Mouse (Mus musculus) frontal cortex, postnatal 25 days (tissue): Measurements from ENCODE around the gene Stx18.

ENCODE experiments used
- DNase-seq, 2 experiments: peaks; one replicate each; pipeline ENCODE4 v3.0.0; 2022; ENCODE audit warnings: low spot score in 2 of 2

Stx18 gene

DNA sequence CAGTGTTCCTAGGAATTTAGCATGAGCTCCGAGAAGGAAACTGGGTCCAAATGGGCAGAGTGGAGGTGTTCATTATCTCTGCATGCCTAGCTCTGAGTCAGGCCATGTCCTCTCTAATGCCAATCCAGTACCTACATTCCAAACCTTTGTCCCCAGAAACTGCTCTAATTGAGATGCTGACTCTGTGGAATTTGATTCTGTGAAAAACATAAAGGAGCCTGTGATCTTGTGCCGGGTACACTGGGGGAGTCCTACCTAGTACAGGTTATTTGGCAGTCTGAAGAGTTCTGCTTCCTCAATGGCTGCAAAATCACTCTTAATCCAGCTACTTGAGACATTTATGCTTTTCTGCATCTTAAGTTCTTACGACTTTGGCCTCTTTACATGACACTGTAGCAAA, 40.0 kb downstream of the Stx18 start:
- DNase-seq = no peak

DNA sequence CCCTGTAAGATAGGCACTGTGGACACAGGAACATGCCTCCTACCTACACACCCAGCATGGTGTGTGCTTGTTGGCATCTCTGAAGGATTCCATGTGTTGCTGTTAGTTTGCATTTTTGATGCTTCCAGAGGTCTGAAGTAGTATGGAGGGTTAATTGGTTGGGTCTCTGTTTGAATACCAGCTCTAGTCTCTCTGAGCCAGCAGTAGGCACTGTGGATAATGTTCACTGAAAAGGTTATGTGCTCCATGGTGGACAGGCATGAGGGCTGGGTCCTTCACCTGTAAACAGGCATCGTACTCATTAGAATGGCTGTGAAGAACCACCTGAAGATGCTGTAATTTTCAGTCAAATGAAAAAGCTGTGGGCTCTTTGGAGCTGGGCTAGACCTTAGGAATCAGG, 41.9 kb downstream of the Stx18 start:
- no peak for DNase-seq

DNA sequence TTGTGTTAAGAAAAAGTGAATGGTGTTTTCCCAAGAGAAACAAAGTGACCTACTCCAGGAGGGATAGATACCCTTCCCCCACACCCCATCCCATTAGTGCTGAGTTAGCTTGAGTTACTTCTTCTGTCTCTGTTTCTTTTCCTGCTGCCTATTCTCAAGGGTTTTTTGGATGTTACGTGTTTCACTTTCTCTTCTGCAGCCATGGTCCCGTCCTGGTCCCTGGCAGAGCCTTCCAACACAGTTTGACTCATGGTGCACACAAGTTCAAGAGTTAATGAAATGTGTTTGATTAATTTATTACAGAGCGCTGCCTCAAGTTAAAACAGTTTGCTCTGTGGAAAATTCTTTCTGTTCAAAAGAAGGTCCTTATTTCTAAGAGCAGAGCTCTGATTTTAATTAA, 44.0 kb downstream of the Stx18 start:
- no peak for DNase-seq

DNA sequence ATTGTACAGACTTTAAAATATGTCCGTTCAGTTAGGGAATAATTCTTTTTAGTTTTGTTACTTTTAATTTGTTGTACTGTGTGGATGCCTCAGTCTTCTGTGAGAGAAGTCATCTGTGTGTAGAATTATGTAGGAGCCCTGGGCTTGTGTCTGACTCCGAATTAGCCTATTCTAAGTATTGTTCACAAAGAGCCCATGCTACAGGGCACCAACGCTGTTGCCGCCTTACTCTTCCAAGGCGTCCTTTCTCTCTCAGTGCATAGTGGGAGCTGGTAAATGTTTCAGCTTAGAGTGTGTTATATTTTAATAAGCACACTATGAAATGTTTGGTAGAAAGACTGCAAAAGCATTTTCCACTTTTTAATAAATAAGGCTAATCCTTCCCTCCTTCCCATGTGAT, 44.8 kb downstream of the Stx18 start:
- DNase-seq = no peak

DNA sequence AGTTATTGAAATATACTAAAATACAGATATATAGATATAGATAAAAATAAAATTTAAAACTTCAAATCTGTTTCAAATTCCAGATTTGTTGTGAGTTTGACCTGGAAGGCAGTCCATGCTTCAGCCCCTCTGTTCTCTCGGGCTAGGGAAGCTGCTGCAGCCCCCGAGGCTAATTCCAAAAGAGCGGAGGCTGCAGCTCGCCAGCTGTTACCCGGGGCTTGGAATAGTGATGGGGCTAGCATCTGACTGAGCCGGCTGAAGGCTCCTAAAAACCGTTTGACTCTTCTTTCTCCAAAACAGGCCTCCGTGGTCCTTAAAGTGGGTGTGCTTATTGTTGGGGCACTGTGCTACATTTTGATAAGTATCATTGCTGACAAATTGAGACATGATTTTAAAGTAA, 46.1 kb downstream of the Stx18 start:
- DNase-seq = no peak

DNA sequence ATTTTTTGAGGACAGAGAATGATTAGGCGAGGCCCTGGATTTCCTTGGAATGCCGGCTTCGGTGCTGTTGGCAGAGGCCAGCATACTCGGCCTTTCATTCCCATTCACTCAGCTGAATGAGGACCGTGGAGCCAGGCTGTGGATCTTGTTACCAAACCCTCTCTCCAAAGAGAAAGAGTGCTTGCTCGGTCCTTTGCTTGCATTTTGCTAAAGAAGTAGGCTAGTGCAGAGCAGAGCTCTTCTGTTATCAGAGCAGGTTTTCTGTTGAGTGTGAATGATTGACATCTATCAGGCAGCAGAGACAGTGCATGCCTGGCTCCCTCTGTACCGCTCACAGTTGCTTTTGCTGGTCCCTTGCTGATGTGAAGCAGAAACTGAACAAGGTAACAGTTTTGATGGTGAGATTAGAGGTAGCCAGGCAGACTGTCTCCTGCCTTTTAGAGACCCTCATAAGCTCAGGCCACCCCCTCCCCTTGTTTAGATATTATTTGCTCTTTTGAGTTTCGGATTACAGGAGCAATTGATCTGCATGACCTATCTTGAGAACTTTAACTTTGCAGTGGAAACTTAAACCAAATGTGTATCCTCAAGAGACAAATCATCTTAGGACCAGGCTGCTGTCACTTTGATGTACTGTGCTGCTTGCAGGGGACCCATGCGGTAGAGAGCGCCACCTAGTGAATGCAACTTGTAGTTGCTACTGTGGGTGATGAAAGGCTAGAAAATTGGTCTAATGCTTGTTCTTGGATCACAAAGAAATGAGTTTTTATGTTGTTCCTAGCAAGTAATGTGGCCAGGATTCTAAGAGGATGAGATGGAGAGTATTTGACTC, 47.2 kb downstream of the Stx18 start:
- no peak for DNase-seq

DNA sequence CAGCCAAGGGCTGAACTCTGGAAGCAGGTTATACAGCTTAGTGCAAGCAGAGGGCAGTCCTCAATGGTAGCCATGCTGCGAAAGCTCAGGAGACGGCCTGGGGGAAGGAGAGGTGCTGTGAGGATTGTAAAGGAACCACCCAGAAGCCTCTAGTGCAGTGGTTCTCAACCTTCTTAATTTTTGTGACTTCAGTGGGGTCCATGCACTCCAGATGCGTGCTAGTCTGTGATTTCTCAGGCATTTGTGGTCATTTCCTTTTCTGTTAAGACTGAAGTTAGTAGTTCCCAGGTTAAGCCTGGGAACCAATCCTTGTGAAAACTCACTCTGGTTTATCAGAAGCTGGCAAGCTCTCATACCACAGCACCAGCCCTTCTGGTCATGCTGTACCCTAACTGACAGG, 51.6 kb downstream of the Stx18 start:
- no peak for DNase-seq

DNA sequence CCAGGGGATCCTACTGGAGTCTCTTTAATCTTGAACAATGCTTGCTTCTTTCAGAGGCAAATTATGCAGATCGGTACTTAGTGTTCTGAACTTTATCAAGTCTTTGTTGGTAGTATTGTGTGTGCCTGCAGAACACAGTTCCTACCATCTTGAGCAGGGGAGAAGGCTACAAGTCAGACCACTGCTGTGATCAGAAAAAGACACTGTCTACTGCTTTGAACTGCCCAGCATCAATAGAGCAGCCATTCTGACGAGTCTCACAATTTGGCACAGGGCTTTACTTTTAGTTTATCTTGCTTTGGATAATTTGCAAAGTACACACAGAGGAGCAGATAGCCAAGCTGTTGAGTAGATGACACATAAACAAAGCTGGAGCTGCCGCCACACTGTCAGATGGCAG, 52.0 kb downstream of the Stx18 start:
- DNase-seq = no peak

DNA sequence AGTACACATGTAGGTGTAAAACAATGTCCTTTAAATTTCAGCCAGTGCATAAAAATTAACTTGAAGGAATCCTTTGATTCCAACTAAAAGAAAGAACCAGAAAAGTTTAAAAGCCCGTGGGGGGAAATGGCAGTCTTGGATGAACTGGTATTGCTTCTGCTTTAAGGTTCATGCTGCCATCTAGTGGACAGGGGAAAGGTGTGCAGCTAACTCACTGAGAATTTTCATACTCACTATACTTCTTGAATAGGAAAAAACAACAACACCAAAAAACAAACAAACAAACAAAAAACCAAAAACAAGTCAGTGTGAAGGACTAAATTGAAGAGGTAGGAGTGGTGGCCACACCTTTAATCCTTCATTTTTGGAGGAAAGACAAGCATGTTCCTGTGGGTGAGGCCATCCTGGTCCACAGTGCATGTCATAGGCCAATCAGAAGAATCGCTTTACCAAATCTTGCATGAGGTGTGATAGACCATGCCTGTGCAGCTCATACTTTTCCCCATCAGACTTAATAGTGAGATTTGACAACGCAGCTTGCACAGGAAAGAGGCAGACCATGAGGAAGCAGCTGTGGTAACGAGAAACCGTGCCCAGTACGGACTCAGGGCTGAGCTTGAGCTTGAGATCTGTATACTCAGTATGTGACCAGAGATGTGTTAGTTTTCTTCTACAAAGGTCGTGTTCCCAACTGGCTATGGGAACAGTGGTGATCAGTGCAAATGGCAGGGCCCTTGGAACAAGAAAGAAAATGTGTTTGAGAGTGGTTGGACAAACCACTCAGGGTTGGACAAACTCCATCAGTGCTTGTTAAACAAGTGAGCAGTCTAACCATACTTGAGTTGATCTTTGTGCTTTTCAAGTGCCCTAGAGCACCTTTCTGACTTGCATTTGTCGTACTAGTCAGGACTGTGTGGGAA, 52.8 kb downstream of the Stx18 start:
- DNase-seq = no peak

DNA sequence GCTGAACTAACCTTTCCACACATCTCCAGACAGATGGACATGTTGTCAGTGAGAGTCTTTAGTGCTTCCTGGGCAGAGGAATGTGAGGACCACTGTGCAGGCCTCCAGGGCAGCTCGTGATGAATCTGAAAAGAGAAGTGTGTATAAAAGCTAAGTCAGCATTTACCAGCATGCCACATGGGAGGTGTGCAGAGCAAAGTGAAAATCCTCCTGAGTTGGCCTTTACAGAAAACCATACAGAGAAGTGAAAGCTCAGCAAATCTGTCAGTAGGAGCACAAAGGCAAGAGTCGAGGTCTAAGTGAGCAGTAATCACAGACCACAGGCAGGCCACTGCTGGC, 53.4 kb downstream of the Stx18 start:
- DNase-seq = no peak

DNA sequence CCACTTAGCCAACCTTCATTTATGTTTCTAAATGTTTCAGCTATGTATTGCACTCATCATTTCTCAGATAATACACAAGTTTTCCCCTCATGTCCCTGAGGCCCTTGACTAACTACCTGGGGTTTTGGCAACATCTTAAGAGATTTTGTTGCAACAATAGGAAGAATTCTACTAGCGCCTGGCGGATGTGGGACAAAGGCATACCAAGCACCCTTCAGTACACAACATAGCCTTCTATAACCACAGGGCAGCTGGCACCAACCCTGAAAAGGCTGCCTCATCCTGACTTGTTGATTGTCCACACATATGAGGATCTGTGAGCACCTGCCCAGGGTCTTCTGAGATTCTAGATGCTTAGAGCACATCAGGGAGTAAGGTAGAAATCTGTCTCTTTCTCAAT, 55.8 kb downstream of the Stx18 start:
- no peak for DNase-seq

DNA sequence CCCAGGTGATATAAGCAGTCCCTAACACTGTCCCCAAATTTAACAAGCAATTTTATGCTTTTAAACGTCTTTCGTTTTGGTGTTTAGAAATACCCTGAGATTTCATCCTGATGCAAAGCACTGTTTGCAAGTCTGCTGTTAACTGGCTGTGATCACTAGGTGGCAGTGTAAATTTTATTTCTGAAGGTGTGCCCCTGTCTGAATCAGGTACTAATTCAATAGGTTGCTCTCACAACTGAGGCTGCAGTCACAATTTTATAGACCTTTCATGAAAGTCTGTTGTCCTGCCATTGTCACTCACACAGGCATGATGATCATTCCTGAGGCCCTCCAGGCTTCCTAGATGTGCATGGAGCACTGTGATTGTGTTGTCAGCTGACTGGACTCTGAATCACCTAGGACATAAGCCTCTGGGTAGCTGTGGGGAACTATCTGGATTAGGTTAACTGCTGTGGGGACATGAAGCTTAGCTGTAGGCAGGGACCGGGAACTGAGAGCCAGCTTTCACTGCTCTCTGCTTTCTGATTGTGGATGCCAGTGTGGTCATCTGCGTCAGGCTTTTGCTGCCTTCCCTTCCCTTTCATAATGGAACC, 59.1 kb downstream of the Stx18 start:
- DNase-seq = no peak

DNA sequence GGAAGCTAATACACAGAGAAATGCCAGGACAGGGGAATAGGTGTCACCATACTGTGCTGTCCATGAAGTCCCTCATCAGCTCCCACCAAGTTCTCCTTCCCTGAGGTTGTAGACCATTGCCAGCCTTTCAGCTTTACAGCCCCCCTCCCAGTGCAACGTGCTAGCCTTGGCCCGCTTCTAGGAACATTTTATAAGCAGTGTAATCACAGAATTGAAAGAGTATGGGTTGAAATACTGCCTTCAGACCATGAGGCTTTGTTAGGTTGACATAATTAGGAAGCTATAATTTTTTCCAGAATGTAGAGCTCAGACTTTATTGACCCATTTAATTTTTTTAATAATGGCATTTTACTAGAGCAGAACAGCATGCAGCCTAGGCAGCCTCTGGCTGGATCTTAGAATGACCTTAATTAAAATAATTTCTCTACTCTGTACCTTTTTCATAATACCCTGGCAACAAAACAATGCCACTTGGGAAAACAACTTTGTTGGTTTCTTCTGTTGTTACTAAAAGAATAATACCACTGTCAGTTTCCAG, 60.7 kb downstream of the Stx18 start:
- DNase-seq = no peak

DNA sequence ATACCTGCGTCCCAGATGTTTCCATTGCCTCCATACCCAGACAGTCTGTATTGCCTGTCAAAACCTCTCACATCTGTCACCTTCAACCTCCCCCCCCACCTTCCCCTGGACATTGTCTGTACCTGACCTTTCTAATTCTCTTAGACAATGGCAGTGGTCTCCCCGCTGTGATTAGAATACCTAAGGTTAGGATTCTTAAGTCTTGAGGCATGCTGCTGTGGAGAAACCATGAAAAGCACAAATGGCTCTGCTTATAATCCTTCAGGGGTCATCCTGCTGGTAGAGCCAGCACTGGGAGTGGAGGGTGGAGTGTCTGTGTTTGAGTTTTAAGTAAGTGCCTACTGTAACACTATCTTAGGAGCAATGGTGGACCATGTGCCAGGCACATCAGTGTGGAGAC, 64.4 kb downstream of the Stx18 start:
- DNase-seq = no peak

DNA sequence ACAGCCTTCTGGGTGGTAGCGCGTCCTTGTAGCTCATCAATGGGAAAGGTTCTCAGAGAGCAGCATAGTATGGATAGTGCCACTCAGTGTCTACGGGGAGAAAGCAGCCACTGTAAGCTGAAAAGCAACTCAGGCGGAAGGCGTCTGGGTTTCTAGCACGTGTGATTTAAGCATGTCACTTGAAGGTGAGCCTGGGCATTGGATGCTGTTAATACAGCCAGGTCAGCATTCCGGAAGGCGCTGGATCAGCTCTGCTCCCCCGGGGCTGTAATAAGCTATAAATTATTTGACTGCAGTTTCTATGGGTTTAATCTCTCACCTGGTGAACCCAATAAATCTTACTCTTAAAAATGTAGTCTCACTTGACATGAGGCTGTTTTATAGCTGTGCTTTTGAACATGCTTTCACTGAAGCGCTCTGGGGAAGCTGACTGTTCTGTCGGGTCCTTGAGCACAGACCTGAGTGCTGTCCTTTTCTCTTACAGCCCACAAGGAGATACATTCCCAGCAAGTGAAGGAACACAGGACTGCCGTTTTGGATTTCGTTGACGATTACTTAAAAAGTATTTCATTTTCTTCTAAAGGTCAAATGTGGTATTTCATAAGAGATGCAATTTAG, 67.6 kb downstream of the Stx18 start:
- DNase-seq = no peak

DNA sequence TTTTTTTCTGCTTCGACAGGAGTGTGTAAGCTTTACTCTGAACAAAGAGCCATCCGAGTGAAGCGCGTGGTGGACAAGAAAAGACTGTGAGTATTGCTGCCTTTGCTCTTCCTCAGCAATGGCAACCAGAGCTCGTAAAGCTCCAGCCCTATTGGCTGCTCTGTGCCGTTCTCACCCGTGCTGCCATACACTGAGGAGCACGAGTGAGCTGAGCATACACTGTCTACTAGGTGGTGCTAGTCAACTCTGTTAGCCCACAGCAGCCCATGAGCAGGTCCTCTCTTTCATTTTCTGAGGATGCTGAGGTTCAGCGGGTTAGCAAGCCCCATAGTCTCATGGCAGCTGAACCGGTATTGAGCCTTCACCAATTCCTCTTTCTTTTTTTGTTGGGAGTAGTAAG, 68.3 kb downstream of the Stx18 start:
- no peak for DNase-seq

DNA sequence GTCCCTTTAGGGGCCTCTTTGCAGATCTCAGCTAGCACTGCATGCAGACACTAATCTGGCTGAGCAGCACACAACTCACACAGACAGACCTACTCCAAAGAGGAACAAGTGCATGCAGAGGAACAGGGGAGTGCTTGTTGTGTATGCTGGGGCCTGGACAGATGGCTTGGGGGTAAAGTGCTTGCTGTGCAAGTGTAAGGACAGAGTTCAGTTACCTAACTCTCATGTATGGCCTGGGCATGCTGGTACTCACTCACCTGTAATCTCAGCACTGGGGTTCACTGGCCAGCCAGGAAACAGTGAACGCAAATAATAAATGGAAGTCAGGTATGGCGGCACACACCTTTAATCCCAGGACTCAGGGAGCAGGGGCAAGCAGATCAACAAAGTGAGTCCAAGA, 76.0 kb downstream of the Stx18 start:
- no peak for DNase-seq

DNA sequence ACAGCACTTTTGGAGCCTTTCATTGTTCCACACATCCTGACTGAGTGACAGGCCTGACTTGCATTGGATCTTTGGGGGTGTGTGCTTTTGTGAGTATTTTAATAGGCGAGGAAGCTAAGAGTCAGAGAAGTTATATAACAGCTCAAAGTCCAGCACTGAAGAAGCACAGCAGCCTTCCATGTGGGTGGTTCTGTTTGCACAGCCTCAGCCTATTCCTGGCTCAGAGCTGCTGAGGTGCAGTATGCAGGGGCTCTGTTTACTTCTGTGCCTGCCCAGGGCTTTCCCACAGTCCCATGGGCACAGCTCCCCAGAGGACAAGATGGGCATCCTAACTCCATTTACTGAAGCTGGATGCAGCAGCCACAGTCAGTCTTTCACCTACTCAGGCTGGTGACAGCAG, 78.5 kb downstream of the Stx18 start:
- peak; percentile 30 to 45 for DNase-seq

DNA sequence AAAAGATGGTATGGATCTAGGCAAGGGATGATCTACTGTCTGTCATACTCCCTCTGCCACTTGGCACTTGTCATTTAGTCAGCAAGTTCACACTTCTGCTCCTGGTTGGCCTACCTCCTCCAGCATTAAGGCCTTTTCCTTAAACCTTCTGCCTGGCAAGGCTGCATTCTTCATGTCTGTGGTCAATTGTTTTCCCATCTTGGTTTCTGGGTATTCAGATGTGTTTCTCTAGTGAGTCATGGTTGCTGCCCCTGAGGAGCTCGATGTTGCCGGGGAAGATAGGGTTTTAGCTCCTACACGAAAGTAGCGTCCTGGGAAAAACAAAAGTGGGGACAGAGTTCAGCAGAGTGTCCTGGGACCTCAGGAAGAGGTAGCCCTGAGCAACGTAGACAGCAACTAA, 80.7 kb downstream of the Stx18 start:
- no peak for DNase-seq

DNA sequence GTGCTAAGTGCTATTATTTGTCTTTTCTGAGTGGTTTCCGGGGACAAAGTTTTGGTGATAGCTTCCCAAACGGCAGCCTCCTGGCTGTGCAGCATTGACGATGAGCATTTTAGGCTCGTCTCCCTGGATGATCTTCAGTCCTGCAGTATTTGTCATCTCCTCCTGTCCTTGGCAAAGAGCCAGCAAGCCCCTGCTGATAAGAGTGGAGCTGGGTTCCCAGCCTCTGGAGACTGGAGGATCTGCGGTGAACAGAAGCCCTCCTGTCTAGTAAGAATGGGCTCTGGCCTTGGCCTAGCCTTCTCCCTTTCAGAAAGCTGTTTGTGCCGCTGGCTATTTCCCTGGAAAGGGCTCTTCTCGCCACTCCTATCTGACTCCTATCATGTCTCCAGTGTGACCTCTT, 83.2 kb downstream of the Stx18 start:
- no peak for DNase-seq

DNA sequence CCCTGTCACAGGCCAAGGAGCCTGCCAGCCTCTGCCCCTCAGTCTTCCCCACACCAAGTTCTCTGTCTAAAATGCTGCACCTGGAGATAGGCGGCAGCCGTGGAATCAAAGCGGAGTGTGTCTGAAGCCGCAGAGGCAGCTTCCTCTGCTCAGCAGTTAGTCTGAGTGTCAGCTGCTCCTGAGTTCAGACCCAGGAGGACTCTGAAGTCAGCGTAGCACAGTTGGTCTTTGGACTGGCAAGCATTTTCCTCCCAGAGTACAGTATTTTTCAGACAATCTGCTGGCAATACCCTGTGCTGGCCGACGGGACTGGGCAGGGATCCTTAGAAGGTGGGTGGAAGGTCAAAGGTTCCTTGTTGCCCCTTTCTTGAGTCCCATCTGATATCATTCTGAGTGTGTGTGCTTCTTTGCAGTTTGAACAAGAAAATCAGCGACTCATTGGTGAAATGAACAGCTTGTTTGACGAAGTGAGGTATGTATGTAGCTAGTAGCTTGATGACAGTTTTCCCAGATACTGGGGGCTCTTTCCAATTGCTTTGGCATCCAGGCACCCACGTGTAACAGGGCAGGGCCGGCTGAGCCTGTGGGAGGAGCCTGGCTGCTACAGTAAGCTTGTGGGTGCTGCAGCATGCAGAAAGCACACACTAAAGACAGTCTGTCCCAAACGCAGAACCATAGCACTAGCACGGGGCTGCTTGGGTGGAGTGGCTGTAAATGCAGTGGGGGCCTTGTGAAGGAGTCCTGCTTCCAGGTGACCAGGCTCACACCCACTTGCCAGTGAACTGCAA, 88.2 kb downstream of the Stx18 start:
- no peak for DNase-seq
